Mouse (Mus musculus): ENCODE measurements around the gene Mpg.
A peak's percentile ranks its signal among the peaks of the same experiment; 100 is the strongest.

Gene Mpg

DNA sequence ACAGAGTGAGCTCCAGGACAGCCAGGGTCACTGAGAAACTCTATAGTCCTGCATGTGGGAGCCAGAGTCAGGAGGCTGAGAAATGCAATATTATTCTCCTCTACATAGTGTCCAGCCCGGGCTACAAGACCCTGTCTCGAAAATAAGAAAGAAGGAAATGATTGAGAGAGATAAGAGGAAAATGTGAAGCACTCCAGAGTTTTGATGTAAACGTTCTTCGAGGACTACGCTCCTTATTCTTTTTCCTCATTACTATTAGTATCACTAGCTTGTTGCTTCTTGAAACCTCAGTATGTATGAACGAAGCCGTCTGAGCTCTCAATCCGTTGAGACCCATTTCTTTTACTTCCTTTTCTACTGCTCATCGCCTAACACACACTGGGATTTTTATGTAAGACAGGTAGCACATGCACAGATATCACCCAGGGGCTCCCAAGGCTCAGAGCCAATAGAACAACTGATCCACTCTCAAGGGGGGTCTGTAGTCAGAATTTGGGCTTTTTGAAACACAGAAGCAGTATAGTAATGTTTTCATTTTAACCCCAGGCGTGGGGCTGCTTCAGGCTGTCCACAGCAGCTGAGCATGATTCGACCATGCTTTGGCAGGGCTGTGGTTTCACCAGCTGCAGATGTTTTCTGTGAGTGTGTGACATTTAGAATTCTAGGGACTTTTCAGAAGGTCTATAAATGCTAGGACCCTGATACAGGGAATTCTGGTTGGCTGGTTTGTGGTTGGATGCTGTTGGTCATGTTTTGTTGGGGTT lies 24.2 kb upstream of the Mpg start:
- DNase-seq = no peak

DNA sequence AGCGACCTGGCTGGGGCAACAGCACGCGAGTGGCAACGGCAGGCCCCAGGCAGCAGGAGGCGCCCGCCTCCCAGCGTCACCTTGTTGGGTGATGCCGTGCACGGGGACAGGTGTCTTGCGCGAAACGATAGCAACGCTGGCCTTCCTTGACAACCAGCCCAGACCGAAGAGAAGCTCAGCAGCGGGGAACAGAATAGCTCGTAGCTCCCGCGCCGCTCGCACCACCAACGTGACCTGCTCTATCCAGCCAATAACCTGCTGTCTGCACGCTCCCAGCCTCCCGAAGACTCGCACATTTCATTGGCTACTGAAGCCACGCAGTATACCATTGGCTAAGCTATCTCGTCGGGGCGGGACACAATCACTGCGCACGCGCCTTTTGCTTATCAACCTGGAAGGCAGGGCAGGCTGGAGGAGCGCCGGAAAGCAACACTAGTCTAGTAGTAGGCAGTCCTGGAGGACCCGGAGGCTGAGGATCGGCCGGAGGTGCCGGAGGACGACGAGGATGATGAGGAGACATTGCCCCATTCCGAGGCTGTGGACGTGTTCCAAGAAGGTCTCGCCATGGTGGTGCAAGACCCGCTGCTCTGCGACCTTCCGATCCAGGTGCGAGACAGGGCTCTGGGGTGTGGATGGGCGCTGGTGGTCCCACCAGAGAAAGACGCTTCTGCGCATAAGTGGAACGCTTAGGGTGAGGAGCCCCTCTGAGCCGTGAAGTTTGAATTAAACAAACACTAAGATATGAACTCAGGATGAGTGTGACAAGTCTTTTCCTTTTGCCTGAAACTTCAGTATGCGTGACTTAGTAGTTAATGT lies 21.0 kb upstream of the Mpg start, which contains the start of gene Snrnp25:
Snrnp25 (plus strand) TSS at position 358 of the 816 bp plus-strand sequence.
- DNase-seq = peak; percentile 98

DNA sequence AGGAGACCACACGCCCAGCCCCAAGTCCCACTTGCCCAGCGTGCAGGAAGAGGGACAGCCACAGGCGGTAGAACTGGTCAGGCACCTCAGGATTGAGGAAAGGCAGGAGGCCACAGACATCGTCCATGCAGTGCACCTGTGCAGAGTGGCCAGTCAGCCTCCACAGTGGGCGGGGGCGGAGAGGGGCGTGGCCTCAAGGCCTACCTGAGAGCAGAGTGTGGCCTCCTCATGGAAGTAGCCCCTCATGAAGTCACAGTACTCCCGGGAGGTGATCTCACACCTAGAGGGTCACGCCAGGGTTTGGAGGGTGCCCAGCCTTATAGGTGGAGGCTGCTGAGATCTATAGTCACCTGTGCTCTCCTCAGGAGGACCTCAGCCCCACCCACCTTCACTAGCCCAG lies 15.7 kb upstream of the Mpg start:
- DNase-seq = no peak

DNA sequence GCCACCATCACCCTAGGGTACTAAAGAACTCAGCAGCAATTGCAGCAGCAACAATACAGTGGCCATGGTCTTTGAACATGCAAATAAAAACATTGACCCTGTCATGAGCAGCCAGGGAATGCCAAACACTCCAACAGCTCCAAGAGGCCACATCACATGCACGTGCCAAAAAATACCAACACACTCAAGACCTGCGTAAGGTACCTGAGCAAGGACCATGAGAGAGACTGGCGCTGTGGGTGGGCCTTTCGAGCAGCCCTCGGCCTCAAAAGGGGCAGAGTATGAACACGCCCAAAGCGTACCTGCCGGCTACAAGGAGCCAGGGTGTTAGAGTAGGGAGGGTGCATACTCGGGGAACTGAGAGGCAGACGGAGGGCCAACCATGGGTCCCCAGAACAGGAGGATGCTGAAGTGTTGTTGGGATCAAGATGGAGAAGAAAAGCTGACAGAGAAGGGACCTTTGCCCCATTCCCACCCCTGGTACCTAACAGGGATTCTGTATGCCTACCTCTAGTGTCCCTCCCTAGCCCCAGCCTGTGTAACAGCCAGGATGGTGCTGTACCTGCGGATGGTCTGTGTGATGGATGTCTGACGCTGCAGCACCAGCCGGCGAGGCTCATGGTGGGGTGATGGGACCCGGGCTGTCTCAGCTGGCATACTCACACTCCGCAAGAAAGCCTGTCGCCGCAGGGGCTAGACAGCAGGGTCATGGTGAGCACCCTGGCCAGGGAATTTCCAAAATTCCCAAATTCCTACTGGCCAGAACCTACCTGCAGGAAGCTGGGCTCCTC lies 10.7 kb upstream of the Mpg start:
- DNase-seq = no peak

DNA sequence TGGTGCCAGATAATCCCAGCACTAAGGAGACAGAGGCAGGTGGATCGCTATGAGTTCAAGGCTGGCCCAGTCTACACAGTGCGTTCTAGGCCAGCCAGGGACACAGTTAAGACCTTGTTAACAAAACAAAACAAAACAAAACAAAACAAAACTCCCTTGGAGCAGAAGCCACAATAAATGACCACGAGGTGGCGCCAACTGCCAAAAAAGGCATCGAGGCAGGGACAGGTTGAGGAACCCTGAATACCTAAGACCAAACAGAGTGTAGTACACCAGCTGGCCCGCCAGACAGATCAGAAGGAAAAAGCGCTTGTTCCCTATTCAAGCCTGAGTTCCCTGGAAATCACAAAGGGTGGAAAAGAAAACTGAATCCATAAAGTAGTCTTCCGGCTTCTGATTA lies 9.5 kb upstream of the Mpg start:
- DNase-seq = peak; percentile 85

DNA sequence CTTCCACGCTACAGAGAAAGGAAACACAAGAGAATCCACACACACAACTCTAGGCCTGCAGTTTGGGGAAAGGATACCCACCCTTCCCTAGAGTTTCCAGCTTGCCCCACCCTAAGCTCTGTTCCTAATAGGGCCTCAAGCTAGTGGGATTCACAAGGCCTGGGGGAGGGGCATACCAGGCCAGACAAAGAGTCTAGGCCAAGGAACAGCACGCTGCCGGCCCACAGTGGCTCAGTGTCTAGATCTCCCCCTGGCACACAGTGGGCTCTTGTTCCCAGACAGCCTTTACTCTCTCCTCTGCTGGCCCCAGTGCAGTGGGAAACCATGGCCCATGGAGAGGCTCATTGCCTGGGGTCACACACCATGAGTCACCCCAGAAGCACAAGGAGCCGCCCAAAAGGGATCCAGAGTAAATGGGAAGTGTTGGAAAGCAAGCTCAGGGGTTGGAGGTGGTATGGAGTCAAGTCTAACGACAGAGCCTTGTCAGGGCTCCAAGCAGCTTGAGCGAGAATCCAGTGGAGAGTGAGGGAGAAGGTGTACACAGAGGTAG lies 7.7 kb upstream of the Mpg start:
- no peak for DNase-seq

DNA sequence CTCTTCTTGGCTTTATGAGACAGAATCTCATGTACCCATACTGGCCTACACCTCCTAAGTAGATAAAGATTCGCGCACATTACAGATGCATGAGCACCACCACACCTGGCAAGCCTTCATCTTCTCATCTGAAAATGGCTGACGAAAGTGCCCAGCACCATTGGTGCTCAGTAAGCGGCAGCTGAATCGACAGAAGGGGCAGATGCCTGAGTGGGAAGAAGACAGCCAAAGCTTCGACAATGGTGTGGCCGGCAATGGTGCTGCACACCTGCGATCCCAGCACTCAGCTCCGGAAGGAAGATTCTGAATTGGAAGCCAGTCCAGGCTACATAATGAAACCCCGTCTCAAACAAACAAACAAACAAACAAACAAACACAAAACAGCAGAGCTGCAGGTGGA lies 7.0 kb upstream of the Mpg start:
- no peak for DNase-seq

DNA sequence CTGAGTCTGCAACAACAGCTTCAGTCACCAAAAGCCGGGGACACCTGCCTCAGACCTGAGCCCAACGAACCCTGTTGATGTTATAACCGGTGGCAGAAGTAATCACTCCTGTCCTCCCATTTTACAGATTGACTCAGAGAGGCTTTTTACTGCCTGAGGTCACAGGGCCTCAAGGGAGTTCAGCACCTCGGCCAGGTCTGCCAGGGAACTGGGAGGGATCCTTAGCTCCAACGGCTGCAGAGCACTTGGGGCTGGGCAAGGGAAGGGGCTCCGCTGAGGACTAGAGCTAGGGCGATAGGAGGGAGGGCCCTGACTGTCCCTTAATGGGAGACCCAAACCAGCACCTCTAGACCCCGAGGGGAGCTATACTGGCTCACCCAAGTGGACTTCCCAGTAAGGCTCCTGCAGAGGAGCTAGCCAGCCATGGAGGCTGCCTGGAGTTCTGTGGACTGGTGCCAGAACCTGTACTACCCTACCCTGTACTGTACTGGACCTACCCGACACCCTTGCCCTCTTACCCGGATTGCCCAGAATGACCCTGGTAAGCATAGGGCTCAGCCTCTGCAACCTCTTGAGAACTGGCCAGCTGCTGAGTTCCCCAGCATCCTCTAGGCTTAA lies 5.6 kb upstream of the Mpg start:
- DNase-seq = no peak

DNA sequence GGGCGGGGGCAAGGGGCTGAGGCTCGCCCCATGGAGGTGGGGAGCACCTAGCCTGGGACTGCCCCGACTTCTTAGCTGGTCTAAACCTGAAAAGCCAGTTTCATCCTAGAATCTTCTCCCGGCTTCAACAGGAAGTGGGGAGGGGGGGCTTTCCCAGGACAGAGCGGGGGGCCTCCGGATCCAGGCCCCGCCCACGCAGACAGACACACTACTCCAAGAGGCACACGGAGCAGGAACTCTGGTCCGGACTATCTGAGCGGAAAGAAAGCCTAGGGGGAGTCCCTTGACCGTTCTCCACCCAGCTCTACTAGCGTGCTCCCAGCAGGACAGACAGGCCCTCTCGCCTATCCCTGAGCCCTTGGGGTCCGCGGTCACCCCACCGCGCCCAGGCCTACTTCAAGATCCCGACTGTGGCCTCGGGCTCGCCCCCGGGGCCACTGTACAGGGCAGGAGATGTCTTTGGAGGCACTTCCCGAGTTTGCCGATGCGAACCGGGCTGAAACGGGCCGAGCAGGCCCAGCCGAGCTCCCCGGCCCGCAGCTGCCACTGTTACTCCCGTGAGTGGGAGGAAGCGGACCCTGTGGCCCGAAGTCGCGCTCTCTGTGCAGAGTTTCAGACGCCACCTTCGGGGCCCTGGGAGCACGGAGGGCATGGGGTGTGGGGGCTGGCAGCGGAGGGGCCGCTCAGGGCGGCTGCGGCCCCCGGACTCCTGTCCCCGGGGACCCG lies 4.9 kb upstream of the Mpg start:
- peak; percentile 60 for DNase-seq

DNA sequence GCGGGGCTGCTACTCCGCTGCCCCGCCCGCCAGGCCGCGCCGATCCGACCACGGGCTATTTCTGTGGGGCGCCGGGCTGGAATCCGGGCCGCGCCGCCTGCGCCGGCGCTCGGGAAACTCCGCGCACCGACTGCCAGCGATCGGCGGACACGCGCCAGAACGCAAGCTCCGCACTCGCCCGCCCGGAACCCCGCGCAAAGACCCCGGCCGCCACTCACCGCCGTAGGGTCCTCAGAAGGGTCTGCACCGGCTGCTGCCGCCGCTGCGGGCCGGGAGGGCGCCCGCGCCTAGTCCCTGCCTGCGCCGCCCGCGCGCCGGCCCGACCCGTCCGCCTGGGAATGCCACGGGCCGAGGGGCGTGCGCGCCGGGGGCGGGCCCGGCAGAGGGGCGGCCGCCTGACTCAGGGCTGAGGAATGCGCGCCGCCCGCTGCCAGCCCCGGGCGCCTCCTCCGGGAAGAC lies 4.3 kb upstream of the Mpg start, which contains the start of gene Rhbdf1:
Rhbdf1 (minus strand) TSS at position 350 of the 459 bp plus-strand sequence.
- peak; percentile 55 for DNase-seq

DNA sequence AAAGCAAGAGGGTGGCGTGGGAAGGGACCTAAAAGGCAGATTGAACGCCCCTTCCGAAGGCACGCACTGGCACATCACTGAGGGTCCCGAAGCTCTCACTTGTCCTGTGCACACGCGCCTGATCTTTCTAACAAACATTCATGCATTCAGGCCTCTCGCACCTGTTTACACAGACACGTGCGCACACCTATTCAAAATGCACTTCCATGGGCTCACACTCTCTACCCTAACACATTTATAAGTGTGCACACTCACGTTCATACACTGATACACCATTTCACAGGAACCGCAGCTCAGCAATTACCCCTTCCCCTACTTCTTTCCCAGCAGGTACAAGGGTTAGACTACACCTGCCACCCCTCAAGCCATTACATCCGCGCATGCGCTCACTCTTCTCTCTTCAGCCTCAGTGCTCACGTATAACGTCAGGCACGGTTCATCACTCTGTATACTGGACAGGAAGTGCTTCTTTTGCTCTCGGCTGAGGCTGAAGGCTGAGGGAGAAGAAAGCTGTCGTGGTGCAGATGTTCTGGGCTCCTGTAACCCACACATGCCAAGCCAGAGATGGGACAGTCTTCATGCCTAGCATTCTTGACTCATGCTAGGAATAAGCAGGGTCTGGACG lies 3.6 kb upstream of the Mpg start:
- no peak for DNase-seq

DNA sequence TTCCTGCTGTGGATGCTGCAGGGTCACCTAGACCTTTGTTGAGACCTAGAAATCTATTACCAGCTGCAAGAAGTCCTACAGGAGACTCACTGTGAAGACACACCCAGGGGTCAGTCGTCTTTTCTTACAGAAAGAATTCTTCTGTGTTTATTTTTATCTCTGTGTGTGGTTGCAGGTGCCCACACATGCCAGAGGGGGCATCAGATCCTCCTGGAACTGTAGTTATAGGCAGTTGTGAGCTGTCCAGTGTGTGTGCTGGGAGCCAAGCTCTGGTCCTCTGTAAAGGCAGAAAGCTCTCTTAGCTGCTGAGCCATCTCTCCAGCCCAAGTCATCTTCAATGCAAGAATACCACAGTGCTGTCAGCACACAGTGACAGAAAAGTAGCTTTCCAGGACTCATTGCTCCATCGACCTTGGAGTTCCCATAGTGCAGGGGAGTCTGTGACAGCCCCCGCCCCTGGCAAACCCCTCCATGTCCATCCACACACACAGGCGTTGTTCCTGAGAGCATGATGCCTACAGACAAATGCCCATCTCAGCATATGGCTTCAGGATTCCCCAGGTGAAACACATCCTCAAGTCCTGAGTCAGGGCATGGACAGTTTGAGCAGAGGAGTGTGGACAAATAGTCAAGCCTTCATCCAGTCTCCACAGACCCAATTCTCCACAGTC lies 2.9 kb upstream of the Mpg start:
- DNase-seq = no peak

DNA sequence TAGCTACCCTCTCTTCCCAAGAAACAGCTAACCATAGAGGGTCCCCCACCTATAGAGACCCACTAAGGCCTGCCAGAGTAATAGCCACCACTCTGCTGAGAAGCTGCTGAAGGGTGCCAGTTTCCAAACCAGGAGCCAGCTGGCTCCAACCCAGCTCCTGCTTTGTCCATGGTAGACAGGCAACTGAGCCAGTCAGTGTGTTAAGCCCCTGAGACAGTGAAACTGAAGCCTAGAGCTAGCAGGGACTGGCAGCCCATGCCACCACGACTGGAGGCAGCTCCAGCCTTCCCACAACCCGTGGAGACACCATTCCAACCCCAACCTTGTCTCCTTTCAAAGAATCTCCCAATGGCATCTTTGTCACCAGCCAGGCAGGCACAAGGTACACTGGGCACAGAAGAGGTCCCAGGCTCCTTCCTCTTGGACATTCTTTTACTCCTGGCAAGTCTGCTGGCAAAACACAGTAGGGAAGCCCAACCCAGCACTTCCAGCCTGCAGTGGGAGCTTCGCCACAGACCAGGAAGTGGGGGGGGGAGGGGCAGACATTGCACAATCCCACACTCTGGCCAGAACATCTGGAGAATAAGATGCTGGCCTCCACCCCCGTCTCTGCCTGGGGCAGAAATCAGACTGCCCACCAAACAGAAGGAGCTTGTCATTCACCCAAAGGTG lies 1.7 kb upstream of the Mpg start:
- DNase-seq = peak; percentile 74

DNA sequence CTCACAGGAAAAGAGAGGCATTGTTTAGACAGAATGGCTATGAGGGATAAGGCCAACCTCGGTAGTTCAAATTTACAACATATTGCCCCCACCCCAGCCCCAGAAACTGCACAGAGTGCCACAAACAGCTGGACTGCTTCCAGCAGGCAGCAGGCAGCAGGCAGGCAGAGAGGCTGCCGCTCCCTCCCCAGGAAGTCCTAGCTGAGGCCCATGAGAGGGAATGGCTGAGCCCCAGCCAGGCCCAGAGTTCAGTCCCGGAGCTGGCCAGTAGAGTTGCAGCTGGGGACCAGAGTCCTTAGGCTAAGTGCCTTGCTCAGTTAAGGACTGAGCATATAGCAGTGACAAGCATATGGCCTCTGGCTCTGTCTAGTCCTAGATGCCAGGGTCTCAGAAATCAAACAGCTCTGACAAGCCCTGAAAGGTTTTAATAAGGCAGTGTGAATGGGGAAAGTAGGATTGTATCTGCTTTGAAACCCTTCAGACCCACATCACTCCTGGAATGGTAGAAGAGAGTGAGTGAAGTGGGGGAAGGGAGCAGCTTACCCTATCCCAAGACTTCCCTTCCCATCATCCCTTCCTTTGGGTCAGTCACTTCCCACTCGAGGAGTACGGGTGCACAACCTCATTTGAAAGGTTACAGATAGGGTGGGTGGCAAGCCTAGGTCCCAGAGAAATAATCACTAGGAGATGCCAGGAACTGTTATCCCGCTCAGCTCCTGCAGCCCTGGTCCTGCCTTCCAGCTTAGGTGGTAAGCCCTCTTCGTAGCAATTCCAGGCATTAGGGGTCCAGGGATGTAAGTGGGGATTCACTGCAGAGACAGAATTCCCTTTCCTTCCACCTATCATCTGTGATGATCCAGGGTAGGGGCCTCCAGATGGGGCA lies 842 bp upstream of the Mpg start:
- no peak for DNase-seq

DNA sequence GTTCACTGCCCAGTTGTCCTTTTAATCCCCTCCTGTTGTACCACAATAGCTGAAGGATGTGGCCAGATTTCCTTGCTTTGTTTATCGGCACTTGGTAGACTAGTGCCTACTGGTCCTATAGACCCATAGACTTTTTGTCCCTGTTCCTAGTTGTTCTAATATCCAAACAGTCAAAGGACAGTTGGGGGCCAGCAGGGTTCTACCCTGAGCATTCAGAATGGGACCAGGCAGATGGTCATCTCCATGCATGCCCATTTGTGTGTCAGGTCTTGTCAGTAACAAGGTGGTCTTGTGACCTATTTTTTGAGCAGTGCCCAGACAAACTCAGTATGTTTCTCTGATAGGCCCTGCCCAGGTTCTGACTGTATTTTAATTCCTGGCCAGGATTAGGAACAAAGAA lies 736 bp downstream of the Mpg start:
- DNase-seq = no peak

DNA sequence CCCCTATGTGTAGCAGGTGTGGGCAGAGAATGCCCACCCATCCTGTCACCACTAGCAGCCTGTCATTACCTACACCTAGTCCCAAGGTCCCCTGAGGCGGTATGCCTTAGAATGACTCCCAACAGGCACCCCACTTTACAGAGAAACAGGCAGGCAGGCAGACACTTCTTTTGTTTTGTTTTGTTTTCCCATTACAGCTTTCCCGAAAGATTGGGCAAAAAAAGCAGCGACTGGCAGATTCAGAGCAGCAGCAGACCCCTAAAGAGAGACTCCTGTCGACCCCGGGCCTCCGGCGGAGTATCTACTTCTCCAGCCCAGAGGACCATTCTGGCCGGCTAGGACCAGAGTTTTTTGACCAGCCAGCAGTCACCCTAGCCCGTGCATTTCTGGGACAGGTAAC lies 1.2 kb downstream of the Mpg start:
- no peak for DNase-seq

DNA sequence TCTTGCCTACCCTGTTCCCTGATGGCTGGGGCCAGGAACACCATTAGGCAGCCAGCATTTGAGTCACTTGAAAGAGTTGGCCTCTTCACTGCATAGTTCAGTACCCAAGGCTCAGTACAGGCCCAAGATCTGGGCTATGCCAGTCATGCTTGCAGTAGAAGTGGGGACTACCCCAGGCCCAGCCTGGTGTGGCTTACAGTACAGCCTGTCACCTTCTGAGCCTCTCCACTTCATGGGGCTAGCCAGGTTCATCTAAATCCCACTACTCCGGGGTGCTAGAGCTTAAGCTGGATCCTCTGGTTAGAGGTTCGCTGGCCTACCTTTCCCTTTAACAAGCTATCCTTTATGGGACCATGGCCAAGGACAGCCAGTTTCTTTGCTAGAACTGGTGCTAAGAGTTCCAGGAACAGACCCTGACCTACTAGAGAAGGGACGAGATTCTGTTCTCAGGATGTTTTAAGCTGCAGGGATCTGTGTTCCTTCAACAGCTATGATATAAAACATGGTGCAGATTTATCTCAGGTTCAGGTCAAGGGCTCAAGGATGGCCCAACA lies 2.1 kb downstream of the Mpg start:
- no peak for DNase-seq

DNA sequence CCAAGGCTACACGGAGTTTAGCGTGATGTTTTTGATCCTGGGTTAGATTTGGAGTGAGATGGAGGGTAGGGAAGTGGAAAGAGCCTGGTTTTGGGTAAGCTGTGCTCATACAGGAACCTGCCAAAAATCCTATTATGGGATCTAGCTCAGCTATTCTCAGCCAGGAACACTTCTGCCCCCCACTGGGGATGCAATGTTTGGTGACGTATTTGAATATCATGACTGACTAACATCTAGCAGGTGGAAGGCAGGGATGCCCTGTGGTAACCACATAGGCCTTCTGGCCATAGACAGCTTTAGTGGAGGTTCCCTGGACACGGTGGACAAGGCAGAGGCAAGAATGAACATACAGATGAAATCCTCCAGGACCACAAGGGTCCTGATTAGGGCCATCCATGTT lies 3.9 kb downstream of the Mpg start:
- DNase-seq = no peak

DNA sequence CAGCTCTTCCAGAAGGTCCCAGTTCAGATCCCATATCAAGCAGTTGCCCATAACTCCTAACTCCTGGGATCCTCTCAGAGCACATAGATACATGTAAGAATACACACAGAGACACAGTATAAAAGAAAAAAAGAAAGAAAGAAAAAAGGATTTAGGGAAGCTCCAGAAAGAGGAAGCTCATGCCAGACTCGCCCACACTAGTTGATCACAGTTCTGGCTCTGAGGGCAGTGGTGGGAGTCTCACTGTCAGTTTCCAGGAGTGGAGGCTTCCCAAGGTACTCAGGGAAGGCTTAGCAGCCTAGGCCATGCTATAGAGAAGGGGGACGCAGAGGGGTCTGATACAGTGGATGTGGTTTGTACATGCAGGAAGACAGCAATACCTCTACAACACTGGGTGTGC lies 4.8 kb downstream of the Mpg start:
- DNase-seq = no peak
